Mouse (Mus musculus): ENCODE data around the gene Gm20671. TPM values are rescaled to one million over a fixed set of nuclear protein-coding genes. Genes with fewer than 3 reads are reported as not detected.
"Not testable (repeated sequence)": the region's sequence is repeated elsewhere in the genome, so short reads cannot be mapped to it uniquely, and the experiment has no call there.

The Gm20671 gene
- polyA plus RNA-seq, 1 experiment from 2014 or later = not detected

DNA sequence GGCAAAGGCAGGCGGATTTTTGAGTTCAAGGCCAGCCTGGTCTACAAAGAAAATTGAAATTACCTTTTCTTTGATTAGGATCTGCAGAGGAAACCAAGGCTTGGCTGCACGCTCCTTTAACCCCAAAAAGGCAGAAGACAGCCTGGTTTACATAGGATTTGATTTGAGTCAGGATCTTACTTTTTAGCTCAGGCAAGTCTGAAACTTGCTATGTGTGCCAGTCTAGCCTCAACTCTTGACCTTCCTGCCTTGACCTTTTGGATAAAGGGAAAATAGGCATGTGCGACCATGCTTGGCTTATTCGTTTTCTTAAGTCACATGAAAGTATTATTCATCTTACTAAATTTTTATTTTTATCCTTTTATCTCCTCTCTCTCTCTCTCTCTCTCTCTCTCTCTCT is 27.9 kb upstream of the Gm20671 start:
- Histone ChIP-seq H3K9ac (ENCODE audit: low read length) (no peak overlapping the region), H3K4me1 (ENCODE audit: control insufficient read depth, insufficient read depth, low read length) (peaks cover 14% of the 10 kb centered on the region; the same call in 1 of the 2 replicates), H3K36me3 (ENCODE audit: control insufficient read depth, insufficient read depth, low read length) (0 out of 2 replicates have a peak, but pooled peaks cover 3% of the 10 kb centered on the region), H3K9me3 (replicated peaks; ENCODE audit: control insufficient read depth, low read length) (no peaks in the 10 kb centered on the region), H3K27me3 (ENCODE audit: control insufficient read depth, insufficient read depth, low read length) (no peaks in the 10 kb centered on the region), H3K27ac (ENCODE audit: low read length) (peak overlapping the region; percentile 62; the same call in 1 of the 2 replicates), H3K4me2 (ENCODE audit: low read depth, low read length) (no peak overlapping the region), H3K4me3 (replicated peaks; ENCODE audit: low read length) (no peak overlapping the region)
- no peak for ATAC-seq (ENCODE audit: insufficient read depth, low FRiP score)
- 80% methylated on average over 4 of the region's 4 CpGs for WGBS

DNA sequence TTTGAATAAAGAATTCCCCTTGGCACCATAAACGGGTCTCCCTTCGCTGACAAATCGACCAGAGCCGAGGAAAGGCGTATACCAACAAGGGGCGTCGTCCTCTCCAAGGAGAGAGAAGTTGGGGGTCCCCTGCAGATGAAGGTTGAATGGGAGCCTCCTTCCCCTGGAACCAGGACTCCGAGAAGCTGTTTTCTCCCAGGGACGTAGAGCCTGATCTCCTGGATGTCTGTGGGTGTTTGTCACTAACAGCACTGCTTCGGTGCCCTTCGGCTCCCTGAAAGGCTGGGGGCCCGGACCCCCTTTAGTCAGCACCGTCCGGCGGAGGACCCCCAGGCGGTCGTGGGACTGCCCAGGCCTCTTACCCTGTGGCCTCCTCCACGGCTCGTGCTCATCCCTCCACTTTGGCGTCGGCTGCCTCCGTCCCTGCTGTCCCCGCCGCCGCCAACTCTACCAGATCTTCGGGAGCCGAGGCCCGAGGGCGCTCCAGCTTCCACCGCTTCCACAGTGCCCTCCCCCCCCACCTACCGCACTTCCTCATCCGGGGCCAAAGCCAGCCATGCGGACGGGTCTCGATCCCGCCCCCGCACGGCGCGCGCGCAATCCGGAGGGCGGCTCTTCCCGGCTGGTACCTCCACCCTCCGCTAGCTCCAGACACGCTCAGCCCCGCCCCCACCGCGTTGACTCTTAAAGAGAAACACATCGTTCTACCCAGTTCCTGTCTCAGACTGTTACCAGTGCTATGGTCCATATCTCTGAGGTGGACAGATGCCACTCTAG is 27.0 kb upstream of the Gm20671 start, which contains the start of gene Prr14l:
Gene Prr14l (minus strand): TSS at position 526 of the 777 bp plus-strand sequence.
- Histone ChIP-seq H3K9ac (ENCODE audit: low read length) (peak within 1 kb of the TSS; percentile 99), H3K9me3 (replicated peaks; ENCODE audit: control insufficient read depth, low read length) (no peaks in the 10 kb centered on the region), H3K4me2 (ENCODE audit: low read depth, low read length) (peak within 1 kb of the TSS; percentile 59), H3K4me3 (replicated peaks; ENCODE audit: low read length) (peak within 1 kb of the TSS; percentile 96), H3K36me3 (ENCODE audit: control insufficient read depth, insufficient read depth, low read length) (0 out of 2 replicates have a peak, but pooled peaks cover 3% of the 10 kb centered on the region), H3K4me1 (ENCODE audit: control insufficient read depth, insufficient read depth, low read length) (peaks cover 14% of the 10 kb centered on the region; the same call in 1 of the 2 replicates), H3K27ac (ENCODE audit: low read length) (peak within 1 kb of the TSS; percentile 89), H3K27me3 (ENCODE audit: control insufficient read depth, insufficient read depth, low read length) (no peaks in the 10 kb centered on the region)
- peak; percentile 98 for ATAC-seq (ENCODE audit: insufficient read depth, low FRiP score)
- WGBS = 0% methylated on average over 51 of the region's 51 CpGs

DNA sequence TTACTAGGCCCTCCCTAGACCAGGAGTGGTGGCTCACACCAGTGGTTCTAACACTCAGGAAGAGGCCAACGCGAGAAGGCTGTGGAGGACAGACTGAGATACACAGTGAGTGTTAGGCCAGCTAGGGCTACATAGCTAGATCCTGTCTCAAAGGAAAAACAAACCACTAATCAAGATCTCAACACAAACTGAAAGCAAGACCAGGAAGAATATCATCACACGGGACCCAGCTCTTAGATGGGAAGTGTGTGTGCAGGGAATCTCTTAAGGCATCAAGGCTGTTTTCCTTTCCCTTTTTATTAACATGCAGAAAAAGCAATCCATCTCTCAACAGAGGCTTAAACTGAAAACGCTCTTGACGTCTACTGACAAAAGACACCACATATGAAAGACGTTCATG is 25.1 kb upstream of the Gm20671 start:
- H3K9ac ChIP-seq (ENCODE audit: low read length) = 0 out of 2 replicates have a peak overlapping the region, but pooled peaks have one; percentile 34
- H3K4me1 ChIP-seq (ENCODE audit: control insufficient read depth, insufficient read depth, low read length) = peaks cover 14% of the 10 kb centered on the region; the same call in 1 of the 2 replicates
- no peaks in the 10 kb centered on the region for H3K9me3 ChIP-seq (replicated peaks; ENCODE audit: control insufficient read depth, low read length)
- 28% methylated on average over 6 of the region's 6 CpGs for WGBS
- peak overlapping the region; percentile 59 for H3K4me2 ChIP-seq (ENCODE audit: low read depth, low read length)
- 0 out of 2 replicates have a peak, but pooled peaks cover 3% of the 10 kb centered on the region for H3K36me3 ChIP-seq (ENCODE audit: control insufficient read depth, insufficient read depth, low read length)
- no peak for ATAC-seq (ENCODE audit: insufficient read depth, low FRiP score)
- H3K27me3 ChIP-seq (ENCODE audit: control insufficient read depth, insufficient read depth, low read length) = no peaks in the 10 kb centered on the region
- H3K4me3 ChIP-seq (replicated peaks; ENCODE audit: low read length) = peak overlapping the region; percentile 96
- H3K27ac ChIP-seq (ENCODE audit: low read length) = no peak overlapping the region

DNA sequence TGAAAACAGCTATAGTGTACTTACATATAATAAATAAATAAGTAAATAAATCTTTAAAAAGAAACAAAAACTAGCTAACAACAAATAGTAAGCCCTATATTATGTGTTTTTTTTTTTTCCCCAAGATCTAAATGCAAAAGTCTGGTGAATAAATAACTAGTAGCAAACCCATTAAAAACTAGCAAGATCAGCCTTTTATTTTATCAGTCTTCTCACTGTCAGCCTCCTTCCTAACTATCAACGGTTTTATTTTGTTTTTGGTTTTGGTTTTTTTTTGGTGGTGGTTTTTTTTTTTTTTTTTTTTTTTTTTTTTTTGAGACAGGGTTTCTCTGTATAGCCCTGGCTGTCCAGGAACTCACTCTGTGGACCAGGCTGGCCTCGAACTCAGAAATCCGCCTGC is 22.7 kb upstream of the Gm20671 start:
- H3K9me3 ChIP-seq (replicated peaks; ENCODE audit: control insufficient read depth, low read length); H3K27ac ChIP-seq (ENCODE audit: low read length); H3K4me2 ChIP-seq (ENCODE audit: low read depth, low read length); H3K9ac ChIP-seq (ENCODE audit: low read length); H3K36me3 ChIP-seq (ENCODE audit: control insufficient read depth, insufficient read depth, low read length); H3K4me3 ChIP-seq (replicated peaks; ENCODE audit: low read length); H3K27me3 ChIP-seq (ENCODE audit: control insufficient read depth, insufficient read depth, low read length); ATAC-seq (ENCODE audit: insufficient read depth, low FRiP score): not testable (repeated sequence)
- peaks cover 14% of the 10 kb centered on the region; the same call in 1 of the 2 replicates for H3K4me1 ChIP-seq (ENCODE audit: control insufficient read depth, insufficient read depth, low read length)
- 97% methylated on average over 3 of the region's 3 CpGs for WGBS

DNA sequence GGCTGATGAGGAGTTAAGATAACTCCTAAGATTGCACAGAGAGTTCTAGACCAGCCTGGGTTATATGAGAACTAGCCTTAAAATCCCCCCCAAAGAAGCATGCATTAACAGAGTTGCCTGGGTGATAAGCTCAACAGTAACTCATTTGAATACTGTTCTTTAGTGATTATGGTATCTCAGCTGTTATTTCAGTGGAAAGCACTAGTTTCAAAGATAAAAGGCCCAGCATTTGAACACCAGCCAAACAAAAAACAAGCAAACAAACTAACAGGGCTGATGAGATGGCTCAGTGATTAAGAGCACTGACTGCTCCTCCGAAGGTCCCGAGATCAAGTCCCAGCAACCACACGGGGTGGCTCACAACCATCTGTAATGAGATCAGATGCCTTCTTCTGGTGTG is 22.3 kb upstream of the Gm20671 start:
- Histone ChIP-seq H3K27me3 (ENCODE audit: control insufficient read depth, insufficient read depth, low read length) (no peaks in the 10 kb centered on the region), H3K4me3 (replicated peaks; ENCODE audit: low read length) (no peak overlapping the region), H3K36me3 (ENCODE audit: control insufficient read depth, insufficient read depth, low read length) (peaks cover 7% of the 10 kb centered on the region; the same call in 1 of the 2 replicates), H3K9me3 (replicated peaks; ENCODE audit: control insufficient read depth, low read length) (no peaks in the 10 kb centered on the region), H3K27ac (ENCODE audit: low read length) (no peak overlapping the region), H3K4me1 (ENCODE audit: control insufficient read depth, insufficient read depth, low read length) (peaks cover 14% of the 10 kb centered on the region; the same call in 1 of the 2 replicates), H3K9ac (ENCODE audit: low read length) (no peak overlapping the region), H3K4me2 (ENCODE audit: low read depth, low read length) (no peak overlapping the region)
- 96% methylated on average over 3 of the region's 3 CpGs for WGBS
- no peak for ATAC-seq (ENCODE audit: insufficient read depth, low FRiP score)

DNA sequence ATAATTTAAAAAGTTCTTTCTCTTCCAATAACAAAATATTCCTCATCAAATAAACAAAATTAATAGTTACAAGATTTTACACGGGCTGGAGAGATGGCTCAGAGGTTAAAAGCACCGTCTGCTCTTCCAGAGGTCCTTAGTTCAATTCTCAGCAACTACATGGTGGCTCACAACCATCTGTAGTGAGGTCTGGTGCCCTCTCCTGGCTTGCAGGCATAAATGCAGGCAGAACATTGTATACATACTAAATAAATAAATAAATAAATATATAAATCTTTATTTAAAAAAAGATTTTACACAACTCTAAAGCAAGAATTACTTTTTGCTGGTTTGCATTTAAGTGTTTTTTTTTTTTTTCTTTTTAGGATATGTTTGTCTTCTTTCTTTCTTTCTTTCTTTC is 13.1 kb upstream of the Gm20671 start:
- Histone ChIP-seq H3K4me2 (ENCODE audit: low read depth, low read length) (no peak overlapping the region), H3K36me3 (ENCODE audit: control insufficient read depth, insufficient read depth, low read length) (peaks cover 28% of the 10 kb centered on the region), H3K9ac (ENCODE audit: low read length) (no peak overlapping the region), H3K4me3 (replicated peaks; ENCODE audit: low read length) (no peak overlapping the region), H3K27ac (ENCODE audit: low read length) (no peak overlapping the region), H3K4me1 (ENCODE audit: control insufficient read depth, insufficient read depth, low read length) (no peaks in the 10 kb centered on the region), H3K27me3 (ENCODE audit: control insufficient read depth, insufficient read depth, low read length) (no peaks in the 10 kb centered on the region), H3K9me3 (replicated peaks; ENCODE audit: control insufficient read depth, low read length) (no peaks in the 10 kb centered on the region)
- WGBS = 92% methylated on average over 2 of the region's 2 CpGs
- ATAC-seq (ENCODE audit: insufficient read depth, low FRiP score) = no peak

DNA sequence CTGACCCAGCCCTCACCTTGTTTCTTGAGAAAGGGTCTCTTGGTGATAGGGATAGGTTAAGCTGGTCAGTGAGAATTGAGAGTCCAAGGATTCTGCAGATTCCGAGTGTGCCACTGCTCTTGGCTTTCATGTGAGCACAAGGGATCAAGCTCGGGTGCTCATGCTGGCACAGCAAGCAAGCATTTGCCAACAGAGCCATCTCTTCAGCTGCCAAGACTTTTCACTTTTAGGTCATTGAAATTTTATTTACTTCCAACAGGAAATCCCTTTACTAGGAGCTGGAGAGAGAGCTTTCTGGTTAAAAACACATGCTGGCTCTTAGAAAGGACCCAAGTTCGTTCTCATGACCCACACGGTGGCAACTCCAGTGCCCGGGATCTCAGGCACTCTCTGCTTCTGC is 10.1 kb upstream of the Gm20671 start:
- Histone ChIP-seq H3K36me3 (ENCODE audit: control insufficient read depth, insufficient read depth, low read length) (peaks cover 15% of the 10 kb centered on the region; the same call in 1 of the 2 replicates), H3K27ac (ENCODE audit: low read length) (no peak overlapping the region), H3K9ac (ENCODE audit: low read length) (no peak overlapping the region), H3K4me2 (ENCODE audit: low read depth, low read length) (no peak overlapping the region), H3K4me3 (replicated peaks; ENCODE audit: low read length) (no peak overlapping the region), H3K9me3 (replicated peaks; ENCODE audit: control insufficient read depth, low read length) (no peaks in the 10 kb centered on the region), H3K4me1 (ENCODE audit: control insufficient read depth, insufficient read depth, low read length) (no peaks in the 10 kb centered on the region), H3K27me3 (ENCODE audit: control insufficient read depth, insufficient read depth, low read length) (no peaks in the 10 kb centered on the region)
- ATAC-seq (ENCODE audit: insufficient read depth, low FRiP score) = no peak
- 93% methylated on average over 5 of the region's 5 CpGs for WGBS

DNA sequence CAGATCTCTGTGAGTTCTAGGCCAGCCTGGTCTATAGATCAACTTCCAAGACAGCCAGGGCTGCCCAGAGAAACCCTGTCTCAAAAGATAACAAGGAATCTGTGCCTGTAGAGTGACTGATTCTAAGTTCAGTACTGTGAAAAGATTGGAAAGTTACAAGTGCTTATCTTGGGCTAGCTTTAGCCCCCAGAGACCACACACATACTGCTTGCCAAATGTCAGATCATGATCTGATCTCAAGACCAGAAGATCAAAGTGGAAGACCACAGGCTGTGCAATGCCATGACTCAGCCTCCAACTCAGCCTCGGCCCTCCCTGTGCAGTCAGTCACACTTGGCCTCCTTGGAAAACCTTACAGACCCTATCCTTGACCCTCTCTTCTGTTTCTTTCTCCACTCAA is 7.6 kb upstream of the Gm20671 start:
- Histone ChIP-seq H3K4me1 (ENCODE audit: control insufficient read depth, insufficient read depth, low read length) (no peaks in the 10 kb centered on the region), H3K4me2 (ENCODE audit: low read depth, low read length) (no peak overlapping the region), H3K9me3 (replicated peaks; ENCODE audit: control insufficient read depth, low read length) (no peaks in the 10 kb centered on the region), H3K27ac (ENCODE audit: low read length) (no peak overlapping the region), H3K27me3 (ENCODE audit: control insufficient read depth, insufficient read depth, low read length) (no peaks in the 10 kb centered on the region), H3K36me3 (ENCODE audit: control insufficient read depth, insufficient read depth, low read length) (peaks cover 12% of the 10 kb centered on the region; the same call in 1 of the 2 replicates), H3K4me3 (replicated peaks; ENCODE audit: low read length) (no peak overlapping the region), H3K9ac (ENCODE audit: low read length) (no peak overlapping the region)
- 92% methylated on average over 1 of the region's 1 CpGs for WGBS
- ATAC-seq (ENCODE audit: insufficient read depth, low FRiP score) = no peak

DNA sequence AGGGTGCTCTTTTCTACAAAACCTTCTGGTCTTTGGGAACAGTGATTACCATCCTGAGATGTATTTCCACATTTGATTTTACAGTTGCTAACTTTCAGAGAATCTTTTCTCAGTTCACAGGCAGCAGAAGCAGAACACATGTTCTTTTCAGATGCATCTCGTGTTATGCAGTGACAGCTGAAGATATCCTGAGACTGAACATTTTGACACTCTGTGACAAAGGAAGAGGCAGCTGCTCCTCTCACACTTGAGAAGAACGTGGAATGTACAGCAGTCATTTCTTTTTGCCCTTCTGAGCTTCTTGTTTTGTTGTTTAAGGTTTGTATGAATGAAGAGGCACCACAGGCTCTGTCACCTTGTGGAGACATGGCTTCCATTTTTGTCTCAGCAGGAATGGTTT is 3.1 kb upstream of the Gm20671 start:
- no peaks in the 10 kb centered on the region for H3K9me3 ChIP-seq (replicated peaks; ENCODE audit: control insufficient read depth, low read length)
- no peak overlapping the region for H3K4me2 ChIP-seq (ENCODE audit: low read depth, low read length)
- WGBS = 81% methylated on average over 2 of the region's 2 CpGs
- no peak overlapping the region for H3K27ac ChIP-seq (ENCODE audit: low read length)
- H3K36me3 ChIP-seq (ENCODE audit: control insufficient read depth, insufficient read depth, low read length) = peaks cover 21% of the 10 kb centered on the region; the same call in 1 of the 2 replicates
- no peak overlapping the region for H3K4me3 ChIP-seq (replicated peaks; ENCODE audit: low read length)
- no peak overlapping the region for H3K9ac ChIP-seq (ENCODE audit: low read length)
- no peaks in the 10 kb centered on the region for H3K27me3 ChIP-seq (ENCODE audit: control insufficient read depth, insufficient read depth, low read length)
- H3K4me1 ChIP-seq (ENCODE audit: control insufficient read depth, insufficient read depth, low read length) = no peaks in the 10 kb centered on the region
- no peak for ATAC-seq (ENCODE audit: insufficient read depth, low FRiP score)

All from stomach, embryonic 16.5 days (tissue).